Mouse (Mus musculus): ENCODE measurements around the gene Tbc1d8.

DNA sequence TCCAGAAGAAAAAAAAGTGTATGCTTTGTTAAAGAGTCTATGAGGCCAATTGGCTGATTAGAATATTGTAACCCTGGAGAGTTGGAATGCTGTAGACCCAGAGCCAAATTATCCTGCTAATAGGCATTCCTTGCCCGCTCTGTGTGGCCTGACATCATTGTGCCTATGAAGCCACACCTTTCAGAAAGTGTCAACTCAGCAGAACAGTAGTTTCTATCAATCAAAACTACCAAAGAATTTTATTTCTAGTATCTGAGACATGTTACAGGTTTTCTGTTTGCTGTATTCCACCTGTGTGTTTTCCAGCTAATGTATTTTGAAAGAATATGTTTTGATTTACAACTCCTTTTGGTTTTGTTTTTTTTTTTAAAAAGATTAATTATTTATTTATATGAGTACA, 33.6 kb upstream of the Tbc1d8 start:
- no peak for TF ChIP-seq MYOG (IDR thresholded peaks at IDR 0.05; ENCODE audit: control insufficient read depth in 1 of 3, insufficient read depth in 1 of 3, insufficient read length in 2 of 3, low read depth in 2 of 3)
- no peak for TF ChIP-seq POLR2A (IDR thresholded peaks at IDR 0.05; ENCODE audit: insufficient read length, low read depth)
- no peak for TF ChIP-seq MYOD1 (IDR thresholded peaks at IDR 0.05; ENCODE audit: control insufficient read depth in 1 of 3, insufficient read length in 2 of 3, low read depth in 2 of 3)
- TF ChIP-seq TCF3 (IDR thresholded peaks at IDR 0.05; ENCODE audit: insufficient read length, low read depth): no peak
- no peak for TF ChIP-seq E2F4 (IDR thresholded peaks at IDR 0.05; ENCODE audit: insufficient read depth)
- no peak for TF ChIP-seq POLR2AphosphoS2 (IDR thresholded peaks at IDR 0.05; ENCODE audit: insufficient read length, low read depth)
- no peak for TF ChIP-seq USF1 (IDR thresholded peaks at IDR 0.05; ENCODE audit: low read depth)
- no peak for TF ChIP-seq MAX (IDR thresholded peaks at IDR 0.05; ENCODE audit: low read depth)
- no peak for TF ChIP-seq SRF (IDR thresholded peaks at IDR 0.05; ENCODE audit: control insufficient read depth, insufficient read length, low read depth)

Data from myocyte (in vitro differentiated cells).